ENCODE assay signal across 22 mouse cellular contexts in the genomic region with DNA sequence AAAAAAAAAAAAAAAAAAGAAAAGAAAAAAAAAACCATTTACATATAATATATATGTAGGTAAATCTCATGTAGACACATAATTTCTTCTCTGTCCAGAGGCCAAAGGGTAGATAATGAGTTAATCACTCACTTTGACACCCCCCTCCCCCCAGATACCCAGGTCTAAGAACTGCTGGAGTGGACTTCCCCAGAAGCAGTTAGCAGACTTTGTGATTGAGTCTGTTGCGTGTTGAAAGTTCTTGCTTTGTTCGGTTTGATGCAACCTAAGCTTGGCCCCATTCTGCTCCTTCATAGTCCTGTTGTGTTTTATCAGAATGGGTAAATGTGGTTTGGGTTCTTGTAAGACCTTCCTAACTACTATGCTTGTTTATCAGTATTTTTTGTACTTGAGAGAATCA.
"Had no signal": no experiment of that assay in that cellular context is flagged by ENCODE, and none has a peak within 500 bp of the region (broad histone marks: within the 10 kb centered on the region; RNA-seq: fewer than 3 reads in every experiment).

No protein-coding gene starts in this region.

- ATAC-seq: midbrain, embryonic 13.5 days; midbrain, embryonic 16.5 days had no signal

- H3K4me1 ChIP-seq: limb, embryonic 15.5 days; liver, embryonic 15.5 days; lung, embryonic 15.5 days; midbrain, embryonic 10.5 days; midbrain, embryonic 13.5 days; stomach, embryonic 15.5 days had no signal

- H3K4me2 ChIP-seq: kidney, embryonic 15.5 days; limb, embryonic 12.5 days; limb, embryonic 15.5 days; liver, embryonic 11.5 days; liver, embryonic 15.5 days; lung, embryonic 15.5 days; midbrain, embryonic 13.5 days; stomach, embryonic 15.5 days had no signal

- H3K4me3 ChIP-seq: kidney, embryonic 15.5 days; limb, embryonic 12.5 days; limb, embryonic 15.5 days; liver, embryonic 15.5 days; lung, embryonic 15.5 days; megakaryocyte, embryonic 14.5 days; midbrain, embryonic 10.5 days; midbrain, embryonic 13.5 days; myocyte; stomach, embryonic 15.5 days had no signal

- DNase-seq: kidney, postnatal 14 days; kidney, postnatal 4 days; left cerebral cortex, postnatal 4 days; lung, adult 18-20 months; lung, postnatal 10 days; lung, postnatal 36 days; right cerebral cortex, adult 18-20 months; right cerebral cortex, postnatal 14 days; right cerebral cortex, postnatal 4 days; thymus, postnatal 25 days had no signal

- H3K27me3 ChIP-seq: kidney, embryonic 15.5 days; limb, embryonic 12.5 days; limb, embryonic 15.5 days; liver, embryonic 15.5 days; lung, embryonic 15.5 days; megakaryocyte, embryonic 14.5 days; midbrain, embryonic 13.5 days; stomach, embryonic 15.5 days had no signal

- H3K27ac ChIP-seq: kidney, embryonic 15.5 days; limb, embryonic 12.5 days; limb, embryonic 15.5 days; liver, embryonic 15.5 days; lung, embryonic 15.5 days; midbrain, embryonic 10.5 days; midbrain, embryonic 13.5 days; stomach, embryonic 15.5 days had no signal

- H3K36me3 ChIP-seq: limb, embryonic 12.5 days; limb, embryonic 15.5 days; liver, embryonic 15.5 days; lung, embryonic 15.5 days; midbrain, embryonic 10.5 days; midbrain, embryonic 13.5 days; stomach, embryonic 15.5 days had no signal

- H3K9ac ChIP-seq: kidney, embryonic 15.5 days; limb, embryonic 12.5 days; limb, embryonic 15.5 days; liver, embryonic 15.5 days; lung, embryonic 15.5 days; midbrain, embryonic 13.5 days; stomach, embryonic 15.5 days had no signal

- H3K9me3 ChIP-seq: kidney, embryonic 15.5 days; limb, embryonic 12.5 days; limb, embryonic 15.5 days; liver, embryonic 15.5 days; lung, embryonic 15.5 days; megakaryocyte, embryonic 14.5 days; midbrain, embryonic 10.5 days; midbrain, embryonic 13.5 days; stomach, embryonic 15.5 days had no signal
